Comparison of ENCODE assay signal across 8 mouse cellular contexts in genomic region chr1:61298064-61298463, GRCm38 (mm10).
DNase-seq lines count a peak whose midpoint lies in the region; ATAC-seq and TF ChIP-seq lines count a peak whose summit lies in the region.

No protein-coding gene starts in this region.

- TF ChIP-seq POLR2A in heart, adult 2 months (IDR thresholded peaks at IDR 0.05; ENCODE audit: insufficient read depth, low read depth, low read length): no peak

- H3K4me3 ChIP-seq in heart, adult 2 months: no peak overlapping the region
- H3K4me3 ChIP-seq in heart, embryonic 11.5 days (ENCODE audit: low read depth, low read length): no peak overlapping the region
- no peak overlapping the region for H3K4me3 ChIP-seq in forebrain, embryonic 14.5 days (ENCODE audit: low read depth, low read length)
- no peak overlapping the region for H3K4me3 ChIP-seq in intestine, embryonic 16.5 days (ENCODE audit: low read length)
- no peak overlapping the region for H3K4me3 ChIP-seq in limb, embryonic 13.5 days

- ATAC-seq in heart, embryonic 11.5 days (replicated peaks; ENCODE audit: insufficient number of reproducible peaks, low FRiP score, low TSS enrichment): no peak
- no peak for ATAC-seq in forebrain, embryonic 14.5 days
- peak; percentile 55 for ATAC-seq in intestine, embryonic 16.5 days
- ATAC-seq in limb, embryonic 13.5 days (ENCODE audit: low FRiP score, low read depth): peak; percentile 72

- H3K9ac ChIP-seq in heart, adult 2 months (ENCODE audit: low read depth, low read length): no peak overlapping the region
- no peak overlapping the region for H3K9ac ChIP-seq in heart, embryonic 11.5 days (ENCODE audit: low read depth, low read length)
- H3K9ac ChIP-seq in forebrain, embryonic 14.5 days (ENCODE audit: low read length): no peak overlapping the region
- no peak overlapping the region for H3K9ac ChIP-seq in intestine, embryonic 16.5 days (ENCODE audit: low read depth, low read length)
- no peak overlapping the region for H3K9ac ChIP-seq in limb, embryonic 13.5 days

- H3K36me3 ChIP-seq in heart, adult 2 months (ENCODE audit: control insufficient read depth, insufficient read depth, low read length): no peaks in the 10 kb centered on the region
- H3K36me3 ChIP-seq in heart, embryonic 11.5 days (ENCODE audit: control insufficient read depth, insufficient read depth, low read length): no peaks in the 10 kb centered on the region
- H3K36me3 ChIP-seq in forebrain, embryonic 14.5 days (ENCODE audit: control insufficient read depth, insufficient read depth, low read length): no peaks in the 10 kb centered on the region
- H3K36me3 ChIP-seq in intestine, embryonic 16.5 days (ENCODE audit: control insufficient read depth, insufficient read depth, low read length): no peaks in the 10 kb centered on the region
- H3K36me3 ChIP-seq in limb, embryonic 13.5 days: no peaks in the 10 kb centered on the region

- H3K4me2 ChIP-seq in heart, embryonic 11.5 days: no peak overlapping the region
- no peak overlapping the region for H3K4me2 ChIP-seq in forebrain, embryonic 14.5 days (ENCODE audit: low read length)
- no peak overlapping the region for H3K4me2 ChIP-seq in intestine, embryonic 16.5 days (ENCODE audit: low read depth, low read length)
- H3K4me2 ChIP-seq in limb, embryonic 13.5 days (replicated peaks): peak overlapping the region; percentile 23; the same call in 1 of the 2 replicates

- peak in 1 of 2 experiments; percentile 29 for DNase-seq in heart, adult 2 months
- peak; percentile 14 for DNase-seq in WW6 (ENCODE audit: low read depth, low spot score)
- peak; percentile 91 for DNase-seq in forebrain, embryonic 14.5 days (ENCODE audit: low spot score)
- peak; percentile 40 for DNase-seq in retina, adult 2 months (ENCODE audit: low read depth, low spot score)
- no peak for DNase-seq in urinary bladder, postnatal 10 days (ENCODE audit: low spot score)

- H3K27me3 ChIP-seq in heart, adult 2 months (ENCODE audit: control insufficient read depth, insufficient read depth, low read length): no peaks in the 10 kb centered on the region
- H3K27me3 ChIP-seq in heart, embryonic 11.5 days (ENCODE audit: control insufficient read depth, insufficient read depth, low read length): peaks cover 8% of the 10 kb centered on the region
- no peaks in the 10 kb centered on the region for H3K27me3 ChIP-seq in forebrain, embryonic 14.5 days (replicated peaks; ENCODE audit: control insufficient read depth, insufficient read depth, low read length)
- H3K27me3 ChIP-seq in intestine, embryonic 16.5 days (replicated peaks; ENCODE audit: control insufficient read depth, insufficient read depth, low read length): no peaks in the 10 kb centered on the region
- H3K27me3 ChIP-seq in limb, embryonic 13.5 days: peaks cover 16% of the 10 kb centered on the region; the same call in 1 of the 2 replicates

- 19% methylated on average over 3 of the region's 3 CpGs for whole genome bisulfite sequencing in heart, adult 2 months
- 34% methylated on average over 3 of the region's 3 CpGs for WGBS in heart, embryonic 11.5 days (ENCODE audit: insufficient replicate concordance)
- 34% methylated on average over 3 of the region's 3 CpGs for WGBS in forebrain, embryonic 14.5 days
- WGBS in intestine, embryonic 16.5 days: 20% methylated on average over 3 of the region's 3 CpGs
- WGBS in limb, embryonic 13.5 days: 16% methylated on average over 3 of the region's 3 CpGs

- peak overlapping the region; percentile 2 for H3K27ac ChIP-seq in heart, adult 2 months
- H3K27ac ChIP-seq in heart, embryonic 11.5 days (ENCODE audit: low read depth, low read length): no peak overlapping the region
- no peak overlapping the region for H3K27ac ChIP-seq in forebrain, embryonic 14.5 days (ENCODE audit: low read depth, low read length)
- peak overlapping the region; percentile 38 for H3K27ac ChIP-seq in intestine, embryonic 16.5 days (ENCODE audit: low read length)
- peak overlapping the region; percentile 56; the same call in 1 of the 2 replicates for H3K27ac ChIP-seq in limb, embryonic 13.5 days

- H3K79me2 ChIP-seq in heart, adult 2 months (replicated peaks; ENCODE audit: control insufficient read depth, insufficient read depth, low read length): no peaks in the 10 kb centered on the region

- 0 out of 2 replicates have a peak, but pooled peaks have one; percentile 4 for TF ChIP-seq EP300 in heart, adult 2 months (IDR thresholded peaks at IDR 0.05; ENCODE audit: insufficient read depth, low read depth, low read length)

- peaks cover 7% of the 10 kb centered on the region for H3K4me1 ChIP-seq in heart, adult 2 months (ENCODE audit: control insufficient read depth, insufficient read depth, low read length)
- H3K4me1 ChIP-seq in heart, embryonic 11.5 days (ENCODE audit: control insufficient read depth, insufficient read depth, low read length): 0 out of 2 replicates have a peak, but pooled peaks cover 2% of the 10 kb centered on the region
- H3K4me1 ChIP-seq in forebrain, embryonic 14.5 days (ENCODE audit: control insufficient read depth, insufficient read depth, low read length): peaks cover 33% of the 10 kb centered on the region
- H3K4me1 ChIP-seq in intestine, embryonic 16.5 days (ENCODE audit: control insufficient read depth, insufficient read depth, low read length): peaks cover 4% of the 10 kb centered on the region
- peaks cover 59% of the 10 kb centered on the region for H3K4me1 ChIP-seq in limb, embryonic 13.5 days

- peak; percentile 89 for TF ChIP-seq CTCF in heart, adult 2 months (IDR thresholded peaks at IDR 0.05)

- no peaks in the 10 kb centered on the region for H3K9me3 ChIP-seq in heart, embryonic 11.5 days (replicated peaks; ENCODE audit: control insufficient read depth, low read length)
- no peaks in the 10 kb centered on the region for H3K9me3 ChIP-seq in forebrain, embryonic 14.5 days (replicated peaks; ENCODE audit: control insufficient read depth, low read length)
- no peaks in the 10 kb centered on the region for H3K9me3 ChIP-seq in intestine, embryonic 16.5 days (ENCODE audit: control insufficient read depth, low read length)
- H3K9me3 ChIP-seq in limb, embryonic 13.5 days: no peaks in the 10 kb centered on the region

- intact Hi-C loops in heart, adult 2 months (cut with DNase I): loop anchor here (5.0 to 10.0 kb wide), 4 partner anchors 151 to 1667 kb away; partner anchors contain the start of genes Nrp2 and Pard3b

Comparison
In these comparisons a context has a peak if more than half of its experiments do, and no peak if none do; other contexts are left out.
1. H3K27ac ChIP-seq: peak in heart, adult 2 months (single experiment), intestine, embryonic 16.5 days (single experiment) and limb, embryonic 13.5 days (single experiment); none in heart, embryonic 11.5 days (single experiment) and forebrain, embryonic 14.5 days (single experiment).
2. ATAC-seq: peak in intestine, embryonic 16.5 days (single experiment) and limb, embryonic 13.5 days (single experiment); none in heart, embryonic 11.5 days (single experiment) and forebrain, embryonic 14.5 days (single experiment).